Mouse (Mus musculus) cerebellum, adult 2 months (tissue): ENCODE results near the gene Kmt5c.

Experiments
- CTCF ChIP-seq: fragments of 200-500 bp; IDR thresholded peaks from 2 replicates; pipeline ENCODE4 v1.5.1; 2011; ENCODE audit warnings: low read depth, mild to moderate bottlenecking, control low read depth, low read length, moderate library complexity, borderline replicate concordance; ENCODE audit not compliant: insufficient read depth
- POLR2A ChIP-seq: fragments of 200-500 bp; IDR thresholded peaks from 2 replicates; pipeline ENCODE4 v1.6.1; 2011; ENCODE audit warnings: low read length, control low read depth, borderline replicate concordance; ENCODE audit not compliant: insufficient read depth

- TF ChIP-seq CTCF (peak; percentile 55; the same call in 1 of the 2 replicates), POLR2A (no peak)
Measured at GRCm38 (mm10) chr7:4705098-4705497, 34.8 kb upstream of the Kmt5c start.
